Mouse (Mus musculus): ENCODE data around the gene Mfsd9. TPM values are rescaled to one million over a fixed set of nuclear protein-coding genes. Genes with fewer than 3 reads are reported as not detected.

Gene Mfsd9
- total RNA-seq, 1 experiment, result 3.1 TPM

DNA sequence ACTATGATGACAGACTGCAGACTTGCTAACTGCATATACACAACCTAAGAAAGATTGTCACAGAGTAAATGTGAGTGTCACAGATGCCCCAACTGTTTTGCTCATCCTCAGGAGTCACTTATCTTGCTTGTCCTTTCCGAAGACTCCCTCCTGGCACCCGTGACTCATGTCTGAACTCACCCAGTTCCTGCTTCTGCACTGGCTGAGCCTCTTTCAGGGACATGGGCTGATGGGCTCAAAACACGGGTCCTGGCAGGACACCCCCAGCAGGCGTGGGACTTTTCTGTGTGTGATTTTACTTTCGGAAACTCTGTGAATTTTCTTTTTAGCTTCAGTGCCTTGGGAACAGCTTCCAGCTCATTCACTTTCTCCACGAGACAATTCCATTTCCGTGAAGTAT is 35.3 kb upstream of the Mfsd9 start:
- TF ChIP-seq ZC3H11A (IDR thresholded peaks at IDR 0.05; ENCODE audit: borderline replicate concordance, low read depth, low read length) (no peak), ZNF384 (IDR thresholded peaks at IDR 0.05; ENCODE audit: low read depth, low read length) (no peak), CHD2 (IDR thresholded peaks at IDR 0.05; ENCODE audit: low read depth, low read length) (no peak), HCFC1 (IDR thresholded peaks at IDR 0.05; ENCODE audit: borderline replicate concordance, insufficient read depth, low read length) (no peak), MAFK (IDR thresholded peaks at IDR 0.05; ENCODE audit: insufficient read depth, low read depth, low read length) (no peak)
- H3K27ac ChIP-seq (ENCODE audit: insufficient read depth, low read depth, low read length, poor library complexity, severe bottlenecking), result no peak overlapping the region
- in situ Hi-C loops (cut with MboI; ENCODE audit: low sequenced_read_pairs in 2 of 2, unreplicated experiment in 2 of 2), result no loop called here
- H3K4me3 ChIP-seq (ENCODE audit: insufficient read depth in 1 of 2, low read depth in 1 of 2, low read length in 2 of 2, poor library complexity in 1 of 2, severe bottlenecking in 1 of 2), result no peak overlapping the region
- no peak for DNase-seq (ENCODE audit: low read depth, low spot score)
- no peaks in the 10 kb centered on the region for H3K9me3 ChIP-seq (ENCODE audit: control insufficient read depth, insufficient read depth, low read depth, low read length)
- H3K4me1 ChIP-seq (ENCODE audit: control insufficient read depth in 2 of 2, insufficient read depth in 2 of 2, low read length in 2 of 2, poor library complexity in 1 of 2), result no peaks in the 10 kb centered on the region
- H3K36me3 ChIP-seq (ENCODE audit: control insufficient read depth, insufficient read depth, low read length, poor library complexity, severe bottlenecking), result no peaks in the 10 kb centered on the region
- H3K9ac ChIP-seq (ENCODE audit: insufficient read depth, low read depth, low read length, poor library complexity, severe bottlenecking), result no peak overlapping the region

GRCm38 (mm10) chr1:40824936-40825335 is 34.4 kb upstream of the Mfsd9 start:
- no peaks in the 10 kb centered on the region for H3K9me3 ChIP-seq (ENCODE audit: control insufficient read depth, insufficient read depth, low read depth, low read length)
- no peak overlapping the region for H3K27ac ChIP-seq (ENCODE audit: insufficient read depth, low read depth, low read length, poor library complexity, severe bottlenecking)
- H3K4me1 ChIP-seq (ENCODE audit: control insufficient read depth in 2 of 2, insufficient read depth in 2 of 2, low read length in 2 of 2, poor library complexity in 1 of 2), result no peaks in the 10 kb centered on the region
- DNase-seq (ENCODE audit: low read depth, low spot score), result no peak
- no peak overlapping the region for H3K9ac ChIP-seq (ENCODE audit: insufficient read depth, low read depth, low read length, poor library complexity, severe bottlenecking)
- TF ChIP-seq HCFC1 (IDR thresholded peaks at IDR 0.05; ENCODE audit: borderline replicate concordance, insufficient read depth, low read length) (no peak), ZNF384 (IDR thresholded peaks at IDR 0.05; ENCODE audit: low read depth, low read length) (no peak), MAFK (IDR thresholded peaks at IDR 0.05; ENCODE audit: insufficient read depth, low read depth, low read length) (no peak), CHD2 (IDR thresholded peaks at IDR 0.05; ENCODE audit: low read depth, low read length) (no peak), ZC3H11A (IDR thresholded peaks at IDR 0.05; ENCODE audit: borderline replicate concordance, low read depth, low read length) (no peak)
- in situ Hi-C loops (cut with MboI; ENCODE audit: low sequenced_read_pairs in 2 of 2, unreplicated experiment in 2 of 2), result no loop called here
- no peaks in the 10 kb centered on the region; the same call in 1 of the 2 replicates for H3K36me3 ChIP-seq (ENCODE audit: control insufficient read depth, insufficient read depth, low read length, poor library complexity, severe bottlenecking)
- no peak overlapping the region for H3K4me3 ChIP-seq (ENCODE audit: insufficient read depth in 1 of 2, low read depth in 1 of 2, low read length in 2 of 2, poor library complexity in 1 of 2, severe bottlenecking in 1 of 2)

- TF ChIP-seq ZNF384 (IDR thresholded peaks at IDR 0.05; ENCODE audit: low read depth, low read length) (no peak), HCFC1 (IDR thresholded peaks at IDR 0.05; ENCODE audit: borderline replicate concordance, insufficient read depth, low read length) (no peak), ZC3H11A (IDR thresholded peaks at IDR 0.05; ENCODE audit: borderline replicate concordance, low read depth, low read length) (no peak)
- Histone ChIP-seq H3K4me3 (ENCODE audit: insufficient read depth in 1 of 2, low read depth in 1 of 2, low read length in 2 of 2, poor library complexity in 1 of 2, severe bottlenecking in 1 of 2) (no peak overlapping the region), H3K27ac (ENCODE audit: insufficient read depth, low read depth, low read length, poor library complexity, severe bottlenecking) (no peak overlapping the region), H3K9ac (ENCODE audit: insufficient read depth, low read depth, low read length, poor library complexity, severe bottlenecking) (no peak overlapping the region), H3K4me1 (ENCODE audit: control insufficient read depth in 2 of 2, insufficient read depth in 2 of 2, low read length in 2 of 2, poor library complexity in 1 of 2) (no peaks in the 10 kb centered on the region), H3K9me3 (ENCODE audit: control insufficient read depth, insufficient read depth, low read depth, low read length) (no peaks in the 10 kb centered on the region), H3K36me3 (ENCODE audit: control insufficient read depth, insufficient read depth, low read length, poor library complexity, severe bottlenecking) (no peaks in the 10 kb centered on the region; the same call in 1 of the 2 replicates)
- no peak for DNase-seq (ENCODE audit: low read depth, low spot score)
- in situ Hi-C loops (cut with MboI; ENCODE audit: low sequenced_read_pairs in 2 of 2, unreplicated experiment in 2 of 2), result no loop called here
Observed at GRCm38 (mm10) chr1:40824517-40824916, 34.0 kb upstream of the Mfsd9 start.

DNA sequence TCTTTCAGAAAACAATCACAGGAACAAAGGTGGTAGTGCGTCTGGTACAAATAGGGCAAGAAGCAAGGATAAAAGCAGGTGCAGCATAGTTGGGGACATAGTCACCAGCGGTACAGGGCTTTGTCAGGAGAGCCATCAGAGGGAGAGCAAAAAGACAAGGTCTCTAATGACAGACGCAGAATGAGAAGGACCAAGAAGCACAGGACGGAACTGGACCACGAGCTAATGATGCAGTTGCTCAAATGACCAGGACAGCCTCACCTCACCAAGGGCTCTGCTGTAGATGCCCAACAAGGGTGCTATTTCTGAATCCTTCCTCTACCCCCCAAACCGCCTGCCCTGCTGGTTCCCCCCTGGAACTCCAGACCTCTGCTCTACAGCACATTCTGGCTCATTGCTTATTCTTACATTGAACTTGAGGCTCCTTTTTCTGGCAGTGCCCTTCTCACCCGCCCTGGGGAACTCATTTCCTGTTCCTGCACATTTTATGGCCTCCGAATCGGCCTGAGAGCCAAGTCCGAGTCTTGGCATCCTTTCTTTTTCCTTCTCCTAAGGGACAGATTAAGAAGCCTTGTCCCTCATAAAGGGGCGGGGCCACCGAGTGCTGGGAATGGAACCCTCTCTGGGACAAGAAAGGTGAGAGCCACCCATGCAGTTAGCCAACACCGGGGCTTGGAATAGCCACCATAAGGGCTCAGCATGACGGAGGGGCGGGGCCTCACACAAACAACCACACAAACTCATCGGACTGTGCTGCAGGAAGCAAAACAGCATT is 24.8 kb upstream of the Mfsd9 start:
- Histone ChIP-seq H3K4me1 (ENCODE audit: control insufficient read depth in 2 of 2, insufficient read depth in 2 of 2, low read length in 2 of 2, poor library complexity in 1 of 2) (no peaks in the 10 kb centered on the region), H3K4me3 (ENCODE audit: insufficient read depth in 1 of 2, low read depth in 1 of 2, low read length in 2 of 2, poor library complexity in 1 of 2, severe bottlenecking in 1 of 2) (no peak overlapping the region), H3K27ac (ENCODE audit: insufficient read depth, low read depth, low read length, poor library complexity, severe bottlenecking) (no peak overlapping the region), H3K36me3 (ENCODE audit: control insufficient read depth, insufficient read depth, low read length, poor library complexity, severe bottlenecking) (no peaks in the 10 kb centered on the region; the same call in 1 of the 2 replicates), H3K9me3 (ENCODE audit: control insufficient read depth, insufficient read depth, low read depth, low read length) (no peaks in the 10 kb centered on the region), H3K9ac (ENCODE audit: insufficient read depth, low read depth, low read length, poor library complexity, severe bottlenecking) (no peak overlapping the region)
- in situ Hi-C loops (cut with MboI; ENCODE audit: low sequenced_read_pairs in 2 of 2, unreplicated experiment in 2 of 2), result no loop called here
- TF ChIP-seq CHD2 (IDR thresholded peaks at IDR 0.05; ENCODE audit: low read depth, low read length) (no peak), HCFC1 (IDR thresholded peaks at IDR 0.05; ENCODE audit: borderline replicate concordance, insufficient read depth, low read length) (no peak), ZC3H11A (IDR thresholded peaks at IDR 0.05; ENCODE audit: borderline replicate concordance, low read depth, low read length) (no peak), ZNF384 (IDR thresholded peaks at IDR 0.05; ENCODE audit: low read depth, low read length) (no peak), MAFK (IDR thresholded peaks at IDR 0.05; ENCODE audit: insufficient read depth, low read depth, low read length) (no peak)
- no peak for DNase-seq (ENCODE audit: low read depth, low spot score)

All from ES-E14 (cell line).